Mouse (Mus musculus): ENCODE measurements around the gene Rbbp4. TPM values are rescaled to one million over a fixed set of nuclear protein-coding genes. Genes with fewer than 3 reads are reported as not detected.
A peak's percentile ranks its signal among the peaks of the same experiment; 100 is the strongest.
"Not testable (repeated sequence)": the region's sequence is repeated elsewhere in the genome, so short reads cannot be mapped to it uniquely, and the experiment has no call there.

Gene Rbbp4
- polyA plus RNA-seq, 1 experiment from 2014 or later: 390 TPM

DNA sequence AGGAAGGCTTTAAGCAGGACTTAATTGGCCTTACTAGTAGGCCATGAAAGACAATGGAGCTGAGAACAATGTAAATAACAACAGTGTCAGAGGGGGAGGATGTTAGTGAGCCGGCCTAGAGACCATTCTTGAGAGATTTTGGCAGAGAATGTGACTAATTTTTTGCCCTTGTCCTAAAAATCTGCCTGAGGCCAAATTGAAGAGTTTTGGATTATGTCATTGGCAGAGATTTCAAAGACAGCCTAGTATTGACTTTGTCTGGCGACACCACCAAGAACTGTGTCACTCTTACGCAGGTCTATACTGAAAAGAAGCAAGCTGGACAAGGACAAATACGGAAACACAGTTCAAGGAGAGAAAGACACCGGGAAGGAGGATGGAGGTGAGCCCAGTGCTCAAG is 27.6 kb upstream of the Rbbp4 start:
- Histone ChIP-seq H3K4me3 (ENCODE audit: low read length) (no peak overlapping the region), H3K27me3 (ENCODE audit: control insufficient read depth, insufficient read depth, low read depth, low read length) (no peaks in the 10 kb centered on the region), H3K27ac (ENCODE audit: low read length) (no peak overlapping the region), H3K4me2 (ENCODE audit: low read depth, low read length) (no peak overlapping the region), H3K9me3 (ENCODE audit: control insufficient read depth, low read length) (no peaks in the 10 kb centered on the region), H3K9ac (ENCODE audit: low read length) (no peak overlapping the region), H3K36me3 (ENCODE audit: control insufficient read depth, insufficient read depth, low read length) (peaks cover 18% of the 10 kb centered on the region), H3K4me1 (replicated peaks; ENCODE audit: control insufficient read depth, insufficient read depth, low read length) (no peaks in the 10 kb centered on the region; the same call in 1 of the 2 replicates)
- 66% methylated on average over 5 of the region's 5 CpGs for WGBS
- no peak for ATAC-seq (ENCODE audit: low read depth)

DNA sequence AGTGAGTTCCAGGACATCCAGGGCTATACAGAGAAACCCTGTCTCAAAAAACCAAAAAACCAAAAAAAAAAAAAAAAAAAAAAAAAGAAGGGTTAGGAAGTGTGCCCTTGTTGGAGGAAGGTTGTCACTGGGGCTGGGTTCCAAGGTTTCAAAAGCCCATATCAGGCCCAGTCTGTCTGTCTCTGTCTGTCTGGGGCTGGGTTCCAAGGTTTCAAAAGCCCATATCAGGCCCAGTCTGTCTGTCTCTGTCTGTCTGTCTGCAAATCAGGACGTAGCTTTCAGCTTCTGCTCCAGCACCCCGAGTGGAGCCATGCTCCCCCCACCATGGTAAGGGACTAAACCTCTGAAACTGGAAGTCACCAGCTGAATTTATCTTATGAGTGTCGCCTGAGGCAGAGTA is 27.1 kb upstream of the Rbbp4 start:
- WGBS: 79% methylated on average over 3 of the region's 3 CpGs
- H3K9ac ChIP-seq (ENCODE audit: low read length); ATAC-seq (ENCODE audit: low read depth); H3K4me1 ChIP-seq (replicated peaks; ENCODE audit: control insufficient read depth, insufficient read depth, low read length); H3K4me3 ChIP-seq (ENCODE audit: low read length); H3K9me3 ChIP-seq (ENCODE audit: control insufficient read depth, low read length); H3K4me2 ChIP-seq (ENCODE audit: low read depth, low read length); H3K27me3 ChIP-seq (ENCODE audit: control insufficient read depth, insufficient read depth, low read depth, low read length); H3K27ac ChIP-seq (ENCODE audit: low read length): not testable (repeated sequence)
- peaks cover 19% of the 10 kb centered on the region for H3K36me3 ChIP-seq (ENCODE audit: control insufficient read depth, insufficient read depth, low read length)

DNA sequence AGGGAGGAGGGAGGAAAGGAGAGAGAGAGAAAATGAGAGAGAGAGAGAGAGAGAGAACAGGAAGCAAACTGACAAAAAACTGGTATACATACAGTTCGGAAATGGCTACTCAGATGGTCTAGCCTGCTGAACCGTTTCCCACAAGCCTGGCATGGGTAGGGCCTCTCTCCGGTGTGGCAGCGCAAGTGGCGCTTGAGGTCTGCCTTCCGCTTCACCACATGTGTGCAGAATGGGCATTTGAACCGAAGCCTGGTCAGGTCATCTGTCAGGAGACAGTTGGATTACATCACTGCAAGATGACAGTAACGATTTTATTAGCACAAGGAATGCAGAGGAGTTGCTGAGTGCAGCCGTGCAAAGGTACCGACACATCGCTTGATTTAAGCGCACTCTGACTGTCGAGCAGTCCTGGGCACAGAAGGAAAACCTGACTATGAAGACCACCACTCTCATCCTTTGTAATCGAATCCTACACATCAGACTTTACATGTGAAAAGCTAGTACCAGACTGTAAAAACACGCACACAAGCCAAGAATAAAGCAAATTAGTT is 22.5 kb upstream of the Rbbp4 start:
- no peak overlapping the region for H3K4me2 ChIP-seq (ENCODE audit: low read depth, low read length)
- ATAC-seq (ENCODE audit: low read depth): no peak
- H3K27me3 ChIP-seq (ENCODE audit: control insufficient read depth, insufficient read depth, low read depth, low read length): no peaks in the 10 kb centered on the region
- no peaks in the 10 kb centered on the region for H3K9me3 ChIP-seq (ENCODE audit: control insufficient read depth, low read length)
- H3K4me3 ChIP-seq (ENCODE audit: low read length): no peak overlapping the region
- no peaks in the 10 kb centered on the region for H3K4me1 ChIP-seq (replicated peaks; ENCODE audit: control insufficient read depth, insufficient read depth, low read length)
- no peak overlapping the region for H3K27ac ChIP-seq (ENCODE audit: low read length)
- 82% methylated on average over 15 of the region's 15 CpGs for WGBS
- H3K36me3 ChIP-seq (ENCODE audit: control insufficient read depth, insufficient read depth, low read length): peaks cover 35% of the 10 kb centered on the region
- H3K9ac ChIP-seq (ENCODE audit: low read length): no peak overlapping the region

DNA sequence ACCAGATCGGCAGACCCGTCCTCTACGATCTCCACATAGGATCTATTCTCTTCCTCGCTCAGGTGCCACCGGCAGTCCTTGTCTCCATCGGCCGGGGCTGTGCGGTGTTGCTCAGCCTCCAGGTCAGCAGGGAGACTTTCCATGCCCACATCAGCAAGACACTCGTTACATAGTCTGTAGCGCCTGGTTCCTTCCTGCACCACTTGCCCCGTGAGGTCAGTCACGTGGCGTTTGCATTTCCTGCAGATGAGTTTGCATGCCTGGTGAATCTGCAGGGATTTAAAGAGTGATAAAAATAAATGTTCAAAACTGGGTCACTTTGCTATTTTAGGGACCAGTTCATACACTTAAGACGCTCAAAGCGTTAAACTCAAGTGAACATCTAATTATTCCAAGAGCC is 19.1 kb upstream of the Rbbp4 start:
- Histone ChIP-seq H3K27ac (ENCODE audit: low read length) (no peak overlapping the region), H3K4me1 (replicated peaks; ENCODE audit: control insufficient read depth, insufficient read depth, low read length) (no peaks in the 10 kb centered on the region), H3K4me2 (ENCODE audit: low read depth, low read length) (no peak overlapping the region), H3K9me3 (ENCODE audit: control insufficient read depth, low read length) (no peaks in the 10 kb centered on the region), H3K9ac (ENCODE audit: low read length) (no peak overlapping the region), H3K27me3 (ENCODE audit: control insufficient read depth, insufficient read depth, low read depth, low read length) (no peaks in the 10 kb centered on the region), H3K4me3 (ENCODE audit: low read length) (no peak overlapping the region), H3K36me3 (ENCODE audit: control insufficient read depth, insufficient read depth, low read length) (peaks cover 27% of the 10 kb centered on the region)
- 73% methylated on average over 15 of the region's 15 CpGs for WGBS
- no peak for ATAC-seq (ENCODE audit: low read depth)

DNA sequence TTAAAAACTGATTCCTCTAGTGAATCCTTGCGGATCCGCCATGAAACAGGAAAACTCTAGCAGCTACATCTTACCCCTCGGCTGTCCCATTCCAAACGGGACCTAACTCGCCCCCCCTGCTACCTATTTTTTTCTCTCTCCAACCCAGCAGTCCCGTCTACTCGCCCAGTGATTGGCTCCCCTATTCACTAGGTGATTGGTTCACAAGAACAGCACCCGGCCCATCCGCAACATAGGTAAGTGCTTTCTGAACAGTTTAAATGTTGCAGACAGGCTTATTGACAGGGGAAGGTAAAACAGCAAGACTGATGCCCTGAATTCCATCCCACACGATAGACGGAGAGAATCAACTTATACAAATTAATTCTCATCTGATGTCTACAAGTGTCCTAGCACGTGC is 18.0 kb upstream of the Rbbp4 start:
- Histone ChIP-seq H3K27ac (ENCODE audit: low read length) (no peak overlapping the region), H3K4me2 (ENCODE audit: low read depth, low read length) (no peak overlapping the region), H3K27me3 (ENCODE audit: control insufficient read depth, insufficient read depth, low read depth, low read length) (no peaks in the 10 kb centered on the region), H3K9ac (ENCODE audit: low read length) (no peak overlapping the region), H3K4me1 (replicated peaks; ENCODE audit: control insufficient read depth, insufficient read depth, low read length) (no peaks in the 10 kb centered on the region), H3K9me3 (ENCODE audit: control insufficient read depth, low read length) (no peaks in the 10 kb centered on the region), H3K36me3 (ENCODE audit: control insufficient read depth, insufficient read depth, low read length) (peaks cover 27% of the 10 kb centered on the region), H3K4me3 (ENCODE audit: low read length) (no peak overlapping the region)
- ATAC-seq (ENCODE audit: low read depth): no peak
- WGBS: 85% methylated on average over 12 of the region's 12 CpGs

DNA sequence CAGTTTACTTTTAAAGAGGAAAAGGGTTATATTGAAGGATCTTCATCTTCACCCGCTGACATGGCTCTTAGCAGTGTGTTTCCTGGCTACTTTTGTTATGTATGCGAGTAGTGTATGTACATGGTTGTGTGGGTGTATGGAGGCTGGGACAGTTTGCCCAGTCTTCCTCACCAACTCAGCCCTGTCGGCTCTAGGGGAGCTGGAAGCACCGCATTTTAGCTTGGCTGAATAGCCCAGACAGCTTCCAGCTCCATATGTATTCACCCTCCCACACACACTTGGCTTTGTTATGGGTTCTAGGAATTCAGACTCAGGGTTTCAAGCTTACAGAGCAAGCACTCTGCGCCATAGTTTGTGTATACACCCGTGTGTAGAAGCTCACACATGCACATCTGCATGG is 15.9 kb upstream of the Rbbp4 start:
- Histone ChIP-seq H3K4me1 (replicated peaks; ENCODE audit: control insufficient read depth, insufficient read depth, low read length) (no peaks in the 10 kb centered on the region), H3K27me3 (ENCODE audit: control insufficient read depth, insufficient read depth, low read depth, low read length) (no peaks in the 10 kb centered on the region), H3K4me2 (ENCODE audit: low read depth, low read length) (no peak overlapping the region), H3K27ac (ENCODE audit: low read length) (no peak overlapping the region), H3K9ac (ENCODE audit: low read length) (no peak overlapping the region), H3K9me3 (ENCODE audit: control insufficient read depth, low read length) (no peaks in the 10 kb centered on the region), H3K4me3 (ENCODE audit: low read length) (no peak overlapping the region), H3K36me3 (ENCODE audit: control insufficient read depth, insufficient read depth, low read length) (peaks cover 17% of the 10 kb centered on the region)
- peak; percentile 51; the same call in 1 of the 2 replicates for ATAC-seq (ENCODE audit: low read depth)
- 67% methylated on average over 6 of the region's 6 CpGs for WGBS

DNA sequence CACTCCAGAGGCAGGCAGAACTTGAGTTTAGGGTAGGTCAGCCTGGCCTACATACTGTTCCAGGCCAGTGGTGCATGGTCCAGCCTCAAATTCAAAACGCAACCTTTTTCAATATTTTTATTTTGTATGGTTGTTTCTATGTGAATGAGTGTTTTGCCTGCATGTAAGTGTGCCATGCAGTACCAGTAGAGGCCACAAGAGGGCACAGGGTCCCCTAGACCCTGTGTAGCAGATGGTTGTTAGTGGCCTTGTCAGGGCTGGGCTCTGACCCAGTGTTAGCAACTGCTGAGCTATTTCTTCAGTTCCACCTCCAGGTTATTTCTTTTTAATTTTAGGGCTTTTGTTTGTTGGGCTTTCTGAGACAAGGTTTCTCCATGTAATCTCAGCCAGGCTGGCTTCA is 15.5 kb upstream of the Rbbp4 start:
- H3K9me3 ChIP-seq (ENCODE audit: control insufficient read depth, low read length): no peaks in the 10 kb centered on the region
- H3K4me2 ChIP-seq (ENCODE audit: low read depth, low read length): no peak overlapping the region
- H3K27me3 ChIP-seq (ENCODE audit: control insufficient read depth, insufficient read depth, low read depth, low read length): no peaks in the 10 kb centered on the region
- no peak overlapping the region for H3K9ac ChIP-seq (ENCODE audit: low read length)
- H3K36me3 ChIP-seq (ENCODE audit: control insufficient read depth, insufficient read depth, low read length): peaks cover 13% of the 10 kb centered on the region
- no peak overlapping the region for H3K4me3 ChIP-seq (ENCODE audit: low read length)
- peak; percentile 88 for ATAC-seq (ENCODE audit: low read depth)
- WGBS: 5% methylated on average over 1 of the region's 1 CpGs
- H3K4me1 ChIP-seq (replicated peaks; ENCODE audit: control insufficient read depth, insufficient read depth, low read length): no peaks in the 10 kb centered on the region
- no peak overlapping the region for H3K27ac ChIP-seq (ENCODE audit: low read length)

DNA sequence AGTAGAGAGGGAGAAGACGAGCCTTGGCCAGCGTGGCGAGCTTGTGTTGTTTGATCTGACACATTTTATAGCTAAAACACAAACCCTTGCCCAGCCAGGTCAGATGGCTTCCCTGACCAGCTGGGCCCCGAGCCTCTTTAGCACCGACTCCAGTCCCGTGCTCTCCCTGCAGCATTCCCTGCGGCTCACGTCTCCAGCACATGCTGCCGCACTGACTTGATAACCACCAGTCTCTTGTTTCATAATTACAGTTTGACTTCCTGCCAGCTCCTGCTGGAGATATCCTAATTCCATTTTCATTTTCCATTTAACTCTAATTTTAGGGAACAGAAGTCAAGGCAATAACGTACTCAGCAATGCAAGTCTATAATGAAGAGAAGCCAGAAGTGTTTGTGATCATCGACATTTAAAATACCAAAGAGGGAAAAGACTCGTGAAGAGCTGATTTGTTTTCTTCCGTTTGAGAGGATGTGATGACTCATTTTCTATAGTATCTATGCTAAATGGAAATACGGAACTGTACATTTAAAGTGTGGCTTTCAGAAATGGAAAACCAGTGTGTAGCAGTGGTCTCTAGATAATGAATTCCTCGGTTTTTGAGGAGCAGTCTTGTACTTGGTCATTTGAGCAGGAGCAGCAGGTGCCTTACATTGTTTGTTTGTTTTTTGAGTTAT is 11.4 kb upstream of the Rbbp4 start:
- H3K4me2 ChIP-seq (ENCODE audit: low read depth, low read length): no peak overlapping the region
- H3K4me3 ChIP-seq (ENCODE audit: low read length): no peak overlapping the region
- peaks cover 17% of the 10 kb centered on the region for H3K36me3 ChIP-seq (ENCODE audit: control insufficient read depth, insufficient read depth, low read length)
- H3K9ac ChIP-seq (ENCODE audit: low read length): no peak overlapping the region
- H3K4me1 ChIP-seq (replicated peaks; ENCODE audit: control insufficient read depth, insufficient read depth, low read length): no peaks in the 10 kb centered on the region
- 66% methylated on average over 15 of the region's 15 CpGs for WGBS
- no peaks in the 10 kb centered on the region for H3K9me3 ChIP-seq (ENCODE audit: control insufficient read depth, low read length)
- H3K27me3 ChIP-seq (ENCODE audit: control insufficient read depth, insufficient read depth, low read depth, low read length): no peaks in the 10 kb centered on the region
- ATAC-seq (ENCODE audit: low read depth): no peak
- no peak overlapping the region for H3K27ac ChIP-seq (ENCODE audit: low read length)

DNA sequence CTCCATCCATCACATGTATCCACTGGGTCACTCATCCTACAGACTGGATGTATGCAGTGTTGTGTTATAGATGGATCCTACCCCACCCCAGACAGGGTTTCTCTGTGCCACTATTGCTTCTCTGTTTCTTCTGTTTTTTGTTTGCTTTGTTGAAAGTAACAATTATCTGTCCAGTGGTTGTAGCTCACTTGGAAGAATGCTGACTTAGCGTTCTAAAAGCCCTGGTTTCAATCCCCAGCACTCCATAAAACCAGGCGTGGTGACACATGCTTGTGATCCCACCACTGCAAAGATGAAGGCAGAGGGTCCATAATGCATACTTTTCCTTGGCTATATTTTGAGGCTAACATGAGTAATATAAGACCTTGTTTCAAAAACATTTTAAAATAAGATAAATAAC is 7.5 kb upstream of the Rbbp4 start:
- no peak for ATAC-seq (ENCODE audit: low read depth)
- Histone ChIP-seq H3K36me3 (ENCODE audit: control insufficient read depth, insufficient read depth, low read length) (peaks cover 19% of the 10 kb centered on the region), H3K4me3 (ENCODE audit: low read length) (no peak overlapping the region), H3K9me3 (ENCODE audit: control insufficient read depth, low read length) (no peaks in the 10 kb centered on the region), H3K27me3 (ENCODE audit: control insufficient read depth, insufficient read depth, low read depth, low read length) (no peaks in the 10 kb centered on the region), H3K27ac (ENCODE audit: low read length) (no peak overlapping the region), H3K9ac (ENCODE audit: low read length) (no peak overlapping the region), H3K4me1 (replicated peaks; ENCODE audit: control insufficient read depth, insufficient read depth, low read length) (no peaks in the 10 kb centered on the region), H3K4me2 (ENCODE audit: low read depth, low read length) (no peak overlapping the region)
- 69% methylated on average over 2 of the region's 2 CpGs for WGBS
